Mouse (Mus musculus) lung, embryonic 14.5 days (tissue): ENCODE measurements around the gene Rragd. TPM values are rescaled to one million over a fixed set of nuclear protein-coding genes. Genes with fewer than 3 reads are reported as not detected.

Experiments used
- ATAC-seq: fragments of 200-750 bp; cut with Nextera tagmentation; 2 replicates; pipeline ENCODE4 v1.8.0; 2017; ENCODE audit warnings: mild to moderate bottlenecking, moderate TSS enrichment, moderate library complexity; ENCODE audit not compliant: insufficient read depth
- DNase-seq: peaks from one replicate; pipeline ENCODE4 v3.0.0-alpha.2; 2015
- H3K27ac ChIP-seq: fragments of 300-500 bp; sonication (generic); 2 replicates; pipeline ENCODE4 v1.5.1; 2014; ENCODE audit warnings: low read depth, mild to moderate bottlenecking, moderate library complexity
- H3K27me3 ChIP-seq: fragments of 300-500 bp; sonication (generic); 2 replicates; pipeline ENCODE4 v1.6.1; 2014; ENCODE audit warnings: low read length, control low read depth; ENCODE audit not compliant: insufficient read depth
- H3K36me3 ChIP-seq: fragments of 300-500 bp; sonication (generic); 2 replicates; pipeline ENCODE4 v1.6.1; 2014; ENCODE audit warnings: control low read depth; ENCODE audit not compliant: insufficient read depth
- H3K4me1 ChIP-seq: fragments of 300-500 bp; sonication (generic); 2 replicates; pipeline ENCODE4 v1.6.1; 2014; ENCODE audit warnings: antibody characterized with exemption, control low read depth; ENCODE audit not compliant: insufficient read depth
- H3K4me2 ChIP-seq: fragments of 300-500 bp; sonication (generic); 2 replicates; pipeline ENCODE4 v1.6.1; 2014; ENCODE audit warnings: mild to moderate bottlenecking
- H3K4me3 ChIP-seq: fragments of 300-500 bp; sonication (generic); 2 replicates; pipeline ENCODE4 v1.5.1; 2014; ENCODE audit warnings: low read depth, low read length
- H3K9ac ChIP-seq: fragments of 300-500 bp; sonication (generic); 2 replicates; pipeline ENCODE4 v1.6.1; 2014
- H3K9me3 ChIP-seq: fragments of 300-500 bp; sonication (generic); 2 replicates; pipeline ENCODE4 v1.6.1; 2016; ENCODE audit warnings: low read depth, low read length, control low read depth
- CTCF ChIP-seq: IDR thresholded peaks from 2 replicates; pipeline ENCODE4 v1.5.1; 2016; ENCODE audit warnings: antibody characterized with exemption, low read depth
- WGBS: fragments of 180-500 bp; shearing (Covaris S2); extraction: QIAGEN DNeasy Blood & Tissue Kit; methylation state at CpG from one replicate; pipeline ENCODE4 v1.1.7; 2014; 5-methylcytosine and 5-hydroxymethylcytosine counted together
- polyA plus RNA-seq: library from polyadenylated mRNA; unstranded; fragments of >200 nt; fragmentation: Nextera tagmentation; extraction: Ambion mirVana; gene quantifications from 2 replicates; pipeline ENCODE4 v1.2.1, GENCODE M21; 2014

Gene Rragd
- polyA plus RNA-seq, 1 experiment from 2014 or later = 2.7 TPM

- no peak for ATAC-seq
- TF ChIP-seq CTCF = no peak
- no peak for DNase-seq
- H3K4me3 ChIP-seq = no peak overlapping the region
- H3K27ac ChIP-seq = no peak overlapping the region
- 69% methylated on average over 3 of the region's 3 CpGs for WGBS
- peaks cover 25% of the 10 kb centered on the region for H3K27me3 ChIP-seq
- no peak overlapping the region for H3K4me2 ChIP-seq
- no peaks in the 10 kb centered on the region for H3K9me3 ChIP-seq
- peaks cover 6% of the 10 kb centered on the region; the same call in 1 of the 2 replicates for H3K4me1 ChIP-seq
- no peaks in the 10 kb centered on the region for H3K36me3 ChIP-seq
- H3K9ac ChIP-seq = no peak overlapping the region
These were observed 2.8 kb upstream of the Rragd start for GRCm38 (mm10) chr4:32980061-32980460.

DNA sequence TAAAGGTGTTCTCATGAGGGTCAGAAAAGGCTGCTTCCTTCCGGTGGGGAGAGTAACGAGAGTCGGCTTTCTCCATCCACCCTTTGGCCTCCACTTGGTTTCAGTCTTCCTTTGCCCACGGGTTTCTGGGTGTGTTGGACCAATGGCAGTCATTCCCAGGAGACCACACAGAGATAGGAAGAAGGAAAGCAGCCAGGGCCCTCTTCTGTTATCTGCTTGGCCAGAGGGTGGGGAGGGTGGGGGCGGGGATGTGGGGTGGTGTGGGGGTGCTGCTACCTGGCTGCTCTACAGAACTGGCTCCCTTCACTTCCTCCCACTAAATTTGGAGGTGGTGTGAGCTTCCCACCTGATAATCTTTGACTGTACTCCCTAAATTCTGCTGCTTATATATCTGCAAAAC, 1.2 kb upstream of the Rragd start:
- Histone ChIP-seq H3K27ac (no peak overlapping the region), H3K27me3 (peaks cover 25% of the 10 kb centered on the region), H3K4me3 (no peak overlapping the region), H3K4me1 (peaks cover 6% of the 10 kb centered on the region; the same call in 1 of the 2 replicates), H3K9me3 (no peaks in the 10 kb centered on the region), H3K9ac (no peak overlapping the region), H3K36me3 (no peaks in the 10 kb centered on the region), H3K4me2 (peak overlapping the region; percentile 100; the same call in 1 of the 2 replicates)
- ATAC-seq (no peak), DNase-seq (no peak)
- WGBS = 14% methylated on average over 5 of the region's 5 CpGs
- TF ChIP-seq CTCF = no peak

- peak overlapping the region; percentile 100 for H3K4me2 ChIP-seq
- 0 out of 2 replicates have a peak overlapping the region, but pooled peaks have one; percentile 65 for H3K9ac ChIP-seq
- no peaks in the 10 kb centered on the region for H3K36me3 ChIP-seq
- WGBS = 2% methylated on average over 15 of the region's 15 CpGs
- H3K4me3 ChIP-seq = peak overlapping the region; percentile 68
- H3K4me1 ChIP-seq = peaks cover 6% of the 10 kb centered on the region; the same call in 1 of the 2 replicates
- peaks cover 25% of the 10 kb centered on the region for H3K27me3 ChIP-seq
- ATAC-seq (peak; percentile 15), DNase-seq (peak; percentile 18)
- H3K9me3 ChIP-seq = no peaks in the 10 kb centered on the region
- TF ChIP-seq CTCF = no peak
- no peak overlapping the region for H3K27ac ChIP-seq
These were observed 659 bp upstream of the Rragd start for GRCm38 (mm10) chr4:32982041-32982715.

GRCm38 (mm10) chr4:32983176-32984155, 629 bp downstream of the Rragd start:
- Histone ChIP-seq H3K36me3 (no peaks in the 10 kb centered on the region), H3K4me3 (peak overlapping the region; percentile 68), H3K9me3 (no peaks in the 10 kb centered on the region), H3K9ac (peak overlapping the region; percentile 65), H3K4me1 (peaks cover 6% of the 10 kb centered on the region; the same call in 1 of the 2 replicates), H3K4me2 (peak overlapping the region; percentile 100), H3K27ac (no peak overlapping the region), H3K27me3 (peaks cover 25% of the 10 kb centered on the region)
- peak; percentile 55 for DNase-seq
- WGBS = under 1% methylated on average over 68 of the region's 94 CpGs
- no peak for TF ChIP-seq CTCF
- peak; percentile 69 for ATAC-seq

DNA sequence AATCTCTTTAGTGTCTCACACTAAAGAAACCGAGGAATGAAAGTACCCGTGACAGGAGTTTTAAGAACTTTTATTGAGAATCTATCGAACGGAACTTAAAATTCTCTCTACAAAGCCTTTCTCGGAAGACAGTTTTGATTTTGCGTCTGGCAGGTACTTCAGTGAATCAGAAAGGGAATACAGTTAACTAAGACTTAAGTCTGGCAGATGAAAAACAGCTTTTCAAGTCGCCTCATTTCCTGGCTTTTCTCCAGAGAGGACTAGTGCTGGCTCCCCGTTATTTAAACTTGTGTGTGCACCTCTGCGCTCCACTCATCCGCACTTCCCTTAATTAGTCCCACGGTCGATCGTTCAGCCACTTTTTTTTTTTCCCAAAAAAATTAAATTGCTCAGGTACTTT, 1.4 kb downstream of the Rragd start:
- peaks cover 25% of the 10 kb centered on the region for H3K27me3 ChIP-seq
- H3K4me3 ChIP-seq = peak overlapping the region; percentile 68
- no peak for ATAC-seq
- H3K36me3 ChIP-seq = no peaks in the 10 kb centered on the region
- peak overlapping the region; percentile 65; the same call in 1 of the 2 replicates for H3K9ac ChIP-seq
- WGBS = 2% methylated on average over 13 of the region's 13 CpGs
- peak overlapping the region; percentile 100 for H3K4me2 ChIP-seq
- TF ChIP-seq CTCF = no peak
- no peaks in the 10 kb centered on the region for H3K9me3 ChIP-seq
- peaks cover 6% of the 10 kb centered on the region; the same call in 1 of the 2 replicates for H3K4me1 ChIP-seq
- DNase-seq = peak; percentile 59
- no peak overlapping the region for H3K27ac ChIP-seq

DNA sequence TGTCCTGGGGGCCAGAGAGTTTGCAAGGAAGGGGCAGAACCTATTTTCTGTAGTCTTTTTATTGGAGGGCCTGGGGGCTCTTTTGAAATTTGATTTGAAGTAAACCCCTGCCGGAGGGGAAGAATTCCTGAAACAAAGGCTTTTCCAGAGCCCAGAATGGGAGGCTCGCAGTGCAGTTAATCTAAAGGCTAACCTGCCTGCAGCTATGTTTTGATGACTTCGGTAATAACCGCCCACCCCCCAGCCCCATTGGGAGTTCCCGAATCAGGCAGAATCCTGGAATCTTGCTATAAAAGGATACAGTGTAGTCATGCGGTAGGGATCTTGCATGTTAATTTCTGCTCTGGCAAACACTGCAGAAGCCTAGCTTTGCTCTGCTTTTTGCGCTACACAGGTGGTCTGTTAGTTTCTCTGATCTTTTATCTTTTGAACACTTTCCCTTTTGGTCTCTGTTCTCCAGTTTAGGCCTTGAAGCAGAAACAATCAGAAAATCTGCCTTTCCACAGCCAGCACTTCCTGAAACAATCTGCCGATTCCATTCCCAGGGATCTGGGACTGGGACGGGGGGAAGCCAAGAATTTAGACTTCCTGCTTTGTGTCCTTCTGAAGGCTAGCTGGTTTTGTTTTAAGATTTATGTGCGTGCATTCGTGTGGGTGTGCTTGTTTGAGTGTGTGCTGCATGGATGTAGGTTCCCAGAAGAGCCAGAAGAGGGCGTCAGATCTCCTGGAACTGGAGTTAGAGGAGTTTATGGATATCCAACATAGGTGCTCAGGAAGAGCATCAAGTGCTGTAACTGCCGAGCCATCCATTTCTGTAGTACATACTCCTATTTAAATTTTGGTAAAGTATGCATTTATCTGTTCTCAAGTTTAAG, 2.2 kb downstream of the Rragd start:
- 15% methylated on average over 13 of the region's 13 CpGs for WGBS
- Histone ChIP-seq H3K27ac (no peak overlapping the region), H3K4me2 (peak overlapping the region; percentile 100), H3K4me1 (peaks cover 6% of the 10 kb centered on the region; the same call in 1 of the 2 replicates), H3K27me3 (peaks cover 25% of the 10 kb centered on the region), H3K36me3 (no peaks in the 10 kb centered on the region), H3K9me3 (no peaks in the 10 kb centered on the region), H3K4me3 (peak overlapping the region; percentile 68; the same call in 1 of the 2 replicates), H3K9ac (no peak overlapping the region; the same call in 1 of the 2 replicates)
- TF ChIP-seq CTCF = peak; percentile 23; the same call in 1 of the 2 replicates
- DNase-seq (peak; percentile 24), ATAC-seq (no peak)
